35 mouse cellular contexts compared by ENCODE assay signal in the genomic region with DNA sequence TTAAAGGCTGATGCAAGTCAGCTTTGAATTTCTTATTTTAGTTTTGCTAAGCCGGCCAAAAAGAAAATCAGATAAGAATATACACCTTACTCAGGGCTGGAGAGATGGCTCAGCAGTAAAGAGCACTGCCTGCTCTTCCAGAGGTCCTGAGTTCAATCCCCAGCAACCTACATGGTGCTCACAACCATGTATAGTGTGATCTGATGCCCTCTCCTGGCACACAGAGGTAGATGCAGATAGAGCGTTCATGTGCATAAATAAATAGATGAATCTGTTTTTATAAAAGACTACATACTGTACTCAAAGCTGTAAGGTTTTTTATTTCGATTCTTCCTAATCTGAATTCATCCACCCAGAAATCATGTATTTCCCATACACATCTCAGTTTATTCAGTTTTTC.
DNase-seq lines count a peak whose midpoint lies in the region; ATAC-seq and TF ChIP-seq lines count a peak whose summit lies in the region.
"Had no signal": no experiment of that assay in that cellular context is flagged by ENCODE, and none has a peak within 500 bp of the region (broad histone marks: within the 10 kb centered on the region; RNA-seq: fewer than 3 reads in every experiment).

No protein-coding gene starts in this region.

- intact Hi-C loops in heart, postnatal 10 days (cut with DNase I): no loop called here
- intact Hi-C loops in left cerebral cortex, adult 2 months (cut with DNase I): no loop called here
- intact Hi-C loops in left cerebral cortex, postnatal 36 days (cut with DNase I): no loop called here

- no peak overlapping the region for H3K4me3 ChIP-seq in heart, postnatal 0 days (ENCODE audit: low read depth, low read length)
- H3K4me3 ChIP-seq in left cerebral cortex, adult 2 months: no peak overlapping the region
- no peak overlapping the region for H3K4me3 ChIP-seq in E14TG2a.4 (replicated peaks; ENCODE audit: low read length)
- no peak overlapping the region for H3K4me3 ChIP-seq in midbrain, embryonic 10.5 days
- H3K4me3 ChIP-seq: embryonic facial prominence, embryonic 10.5 days; embryonic facial prominence, embryonic 15.5 days; forebrain, embryonic 13.5 days; heart, embryonic 13.5 days; kidney, embryonic 15.5 days; lung, embryonic 15.5 days; megakaryocyte, embryonic 14.5 days; midbrain, embryonic 13.5 days; neural tube, embryonic 15.5 days; stomach, embryonic 15.5 days had no signal

- no peak for TF ChIP-seq EP300 in heart, postnatal 0 days (IDR thresholded peaks at IDR 0.05; ENCODE audit: low read depth)

- no peaks in the 10 kb centered on the region for H3K9me3 ChIP-seq in heart, postnatal 0 days (replicated peaks; ENCODE audit: control insufficient read depth, low read length)
- no peaks in the 10 kb centered on the region for H3K9me3 ChIP-seq in E14TG2a.4 (ENCODE audit: low read length)
- no peaks in the 10 kb centered on the region; the same call in 1 of the 2 replicates for H3K9me3 ChIP-seq in midbrain, embryonic 10.5 days (replicated peaks)
- H3K9me3 ChIP-seq: embryonic facial prominence, embryonic 15.5 days; forebrain, embryonic 13.5 days; lung, embryonic 15.5 days; midbrain, embryonic 13.5 days; neural tube, embryonic 15.5 days; stomach, embryonic 15.5 days had no signal

- ATAC-seq in heart, postnatal 0 days (ENCODE audit: insufficient read depth, low read depth): no peak
- ATAC-seq: CD4-positive, CD25-positive, alpha-beta regulatory T cell, adult 4 months; forebrain, embryonic 13.5 days; midbrain, embryonic 13.5 days; Patski had no signal

- no peak overlapping the region for H3K4me2 ChIP-seq in heart, postnatal 0 days (ENCODE audit: low read depth, low read length)
- H3K4me2 ChIP-seq: embryonic facial prominence, embryonic 15.5 days; forebrain, embryonic 13.5 days; heart, embryonic 13.5 days; kidney, embryonic 15.5 days; lung, embryonic 15.5 days; midbrain, embryonic 13.5 days; neural tube, embryonic 15.5 days; stomach, embryonic 15.5 days had no signal

- no peak for DNase-seq in heart, postnatal 0 days (ENCODE audit: low spot score)
- DNase-seq in heart, postnatal 10 days: no peak
- no peak for DNase-seq in left cerebral cortex, adult 2 months (ENCODE audit: extremely low spot score in 1 of 2, low spot score in 2 of 2)
- DNase-seq in left cerebral cortex, postnatal 36 days (ENCODE audit: low spot score in 2 of 2): no peak
- peak; percentile 35 for DNase-seq in R1 (ENCODE audit: low read depth, low spot score)
- DNase-seq in midbrain, embryonic 10.5 days (ENCODE audit: low spot score): no peak
- DNase-seq in thymus, postnatal 10 days (ENCODE audit: low spot score in 2 of 2): no peak
- DNase-seq: adrenal gland, adult 2 months; adrenal gland, postnatal 36 days; cerebellum, adult 18-20 months; cerebellum, postnatal 25 days; gastrocnemius, postnatal 14 days; heart, adult 18-20 months; kidney, adult 11 months; kidney, postnatal 36 days; liver; lung, postnatal 36 days; retina, postnatal 1 day; right cerebral cortex, postnatal 25 days; thymus, postnatal 25 days had no signal

- WGBS in heart, postnatal 0 days: 89% methylated on average over 3 of the region's 3 CpGs
- 91% methylated on average over 3 of the region's 3 CpGs for WGBS in midbrain, embryonic 10.5 days

- TF ChIP-seq CTCF in heart, postnatal 0 days (IDR thresholded peaks at IDR 0.05; ENCODE audit: low read depth): 0 out of 2 replicates have a peak, but pooled peaks have one; percentile 18
- peak; percentile 20 for TF ChIP-seq CTCF in left cerebral cortex, adult 2 months (IDR thresholded peaks at IDR 0.05)
- TF ChIP-seq CTCF in E14TG2a.4 (conservative IDR thresholded peaks at IDR 0.05; ENCODE audit: low read length): peak; percentile 35

- H3K4me1 ChIP-seq in heart, postnatal 0 days (ENCODE audit: control insufficient read depth, insufficient read depth): no peaks in the 10 kb centered on the region
- H3K4me1 ChIP-seq in E14TG2a.4 (replicated peaks; ENCODE audit: low read depth, low read length): no peaks in the 10 kb centered on the region
- H3K4me1 ChIP-seq in midbrain, embryonic 10.5 days: peaks cover 8% of the 10 kb centered on the region; the same call in 1 of the 2 replicates
- H3K4me1 ChIP-seq: heart, embryonic 13.5 days; kidney, embryonic 15.5 days; lung, embryonic 15.5 days; megakaryocyte, embryonic 14.5 days; stomach, embryonic 15.5 days had no signal

- H3K27me3 ChIP-seq in heart, postnatal 0 days (ENCODE audit: control insufficient read depth, insufficient read depth, low read length): no peaks in the 10 kb centered on the region
- H3K27me3 ChIP-seq in E14TG2a.4 (ENCODE audit: insufficient read depth, low read length): no peaks in the 10 kb centered on the region
- H3K27me3 ChIP-seq in midbrain, embryonic 10.5 days (ENCODE audit: low read depth, poor library complexity, severe bottlenecking): no peaks in the 10 kb centered on the region
- H3K27me3 ChIP-seq: embryonic facial prominence, embryonic 15.5 days; forebrain, embryonic 13.5 days; heart, embryonic 13.5 days; kidney, embryonic 15.5 days; lung, embryonic 15.5 days; megakaryocyte, embryonic 14.5 days; midbrain, embryonic 13.5 days; neural tube, embryonic 15.5 days; stomach, embryonic 15.5 days had no signal

- H3K9ac ChIP-seq in heart, postnatal 0 days (replicated peaks; ENCODE audit: low read depth, low read length): no peak overlapping the region
- H3K9ac ChIP-seq: embryonic facial prominence, embryonic 15.5 days; forebrain, embryonic 13.5 days; heart, embryonic 13.5 days; kidney, embryonic 15.5 days; liver, embryonic 14.5 days; lung, embryonic 15.5 days; midbrain, embryonic 13.5 days; neural tube, embryonic 15.5 days; stomach, embryonic 15.5 days had no signal

- no peak overlapping the region for H3K27ac ChIP-seq in heart, postnatal 0 days (ENCODE audit: low read depth)
- H3K27ac ChIP-seq in left cerebral cortex, adult 2 months: no peak overlapping the region
- no peak overlapping the region for H3K27ac ChIP-seq in midbrain, embryonic 10.5 days (replicated peaks)
- H3K27ac ChIP-seq: embryonic facial prominence, embryonic 10.5 days; embryonic facial prominence, embryonic 15.5 days; forebrain, embryonic 13.5 days; heart, embryonic 13.5 days; kidney, embryonic 15.5 days; liver, embryonic 14.5 days; lung, embryonic 15.5 days; midbrain, embryonic 13.5 days; neural tube, embryonic 15.5 days; stomach, embryonic 15.5 days had no signal

- no peaks in the 10 kb centered on the region for H3K36me3 ChIP-seq in heart, postnatal 0 days (replicated peaks; ENCODE audit: control insufficient read depth, insufficient read depth, low read length)
- no peaks in the 10 kb centered on the region for H3K36me3 ChIP-seq in E14TG2a.4 (ENCODE audit: insufficient read depth, low read length)
- H3K36me3 ChIP-seq in midbrain, embryonic 10.5 days: peaks cover 15% of the 10 kb centered on the region
- H3K36me3 ChIP-seq: G1E; stomach, embryonic 15.5 days had no signal
